Mouse (Mus musculus): Measurements from ENCODE around the gene Eif2ak4. TPM values are rescaled to one million over a fixed set of nuclear protein-coding genes. Genes with fewer than 3 reads are reported as not detected.

Eif2ak4 gene
- total and polyA plus RNA-seq, 3 experiments = 16.1 to 22.3 (median 18.1) TPM

DNA sequence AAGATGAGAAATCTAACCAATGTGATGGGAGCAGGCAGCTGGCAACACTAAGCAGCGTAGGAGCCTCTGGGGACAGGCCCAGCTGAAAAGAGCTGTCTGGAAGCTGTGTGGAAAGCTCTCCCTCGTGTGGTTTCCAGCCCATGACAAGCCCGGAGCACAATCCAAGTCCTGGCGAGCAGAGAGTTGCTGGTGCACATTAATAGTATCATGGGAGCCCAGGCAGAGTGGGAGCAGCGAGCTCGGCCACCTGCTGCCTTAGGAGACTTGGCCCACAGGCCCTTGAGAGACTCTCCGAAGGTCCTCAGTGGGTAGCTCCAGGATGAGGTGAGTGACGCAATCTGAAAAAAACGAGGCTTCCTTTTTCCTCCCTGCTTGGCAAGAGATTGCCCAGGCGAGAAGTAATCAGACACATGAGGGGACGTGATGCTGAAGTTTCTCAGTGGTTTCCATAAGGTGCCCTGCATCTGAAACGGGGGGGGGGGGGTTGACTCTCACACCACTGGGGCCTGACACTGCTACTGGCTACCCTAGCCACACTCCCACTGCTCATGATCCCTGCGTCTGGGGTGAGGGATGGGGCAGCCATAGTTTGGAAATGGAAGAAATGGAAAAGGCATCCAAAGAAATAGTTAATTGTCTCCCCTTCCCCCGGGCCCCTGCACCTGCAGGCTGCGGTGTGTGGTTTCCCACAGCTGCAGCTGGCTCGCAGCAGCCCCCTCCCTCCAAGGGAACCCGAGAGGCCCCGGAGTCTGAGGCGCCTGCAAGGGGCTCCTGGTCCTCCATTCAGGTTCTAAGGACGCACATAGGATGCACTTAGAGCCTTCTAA, 110.9 kb downstream of the Eif2ak4 start:
- no peak overlapping the region for H3K27ac ChIP-seq (ENCODE audit: insufficient read depth, low read depth)
- in situ Hi-C loops (cut with MboI; ENCODE audit: low pct_ligation_motif_present, low pct_unique_long_range_greater_than_20kb, low sequenced_read_pairs) = loop anchor here (25.0 kb wide), 2 partner anchors 238 to 388 kb away; partner anchors contain the start of genes Inafm2 and Plcb2
- H3K36me3 ChIP-seq (replicated peaks in 1 of 2; ENCODE audit: control insufficient read depth in 1 of 2, insufficient read depth in 1 of 2, low read length in 1 of 2) = no peaks in the 10 kb centered on the region
- dilution Hi-C loops (cut with MboI; ENCODE audit: extremely low pct_ligation_motif_present, extremely low pct_unique_long_range_greater_than_20kb, low sequenced_read_pairs) = no loop called here
- peaks cover 5% of the 10 kb centered on the region for H3K9me3 ChIP-seq (replicated peaks; ENCODE audit: low read length)
- peaks cover 18 to 48% of the 10 kb centered on the region in 2 experiments for H3K4me1 ChIP-seq (ENCODE audit: control insufficient read depth in 1 of 2, insufficient read depth in 2 of 2)
- no peak overlapping the region for H3K4me3 ChIP-seq (replicated peaks in 1 of 3; ENCODE audit: low read depth in 2 of 3, low read length in 2 of 3, poor library complexity in 1 of 3)
- H3K4me2 ChIP-seq (ENCODE audit: insufficient read depth, low read depth, poor library complexity, severe bottlenecking) = peak overlapping the region; percentile 39
- TF ChIP-seq MXI1 (IDR thresholded peaks at IDR 0.05; ENCODE audit: low read depth, low read length) (no peak), ZMIZ1 (IDR thresholded peaks at IDR 0.05; ENCODE audit: low read depth, low read length) (no peak), SMC3 (IDR thresholded peaks at IDR 0.05; ENCODE audit: low read depth, low read length) (no peak), MAFK (IDR thresholded peaks at IDR 0.05; ENCODE audit: insufficient replicate concordance, low read length) (no peak), ZKSCAN1 (IDR thresholded peaks at IDR 0.05; ENCODE audit: borderline replicate concordance, low read depth, low read length) (no peak), UBTF (IDR thresholded peaks at IDR 0.05; ENCODE audit: low read depth, low read length) (no peak), SIN3A (IDR thresholded peaks at IDR 0.05; ENCODE audit: low read length) (no peak), POLR2AphosphoS2 (IDR thresholded peaks at IDR 0.05; ENCODE audit: low read depth, low read length) (no peak), JUN (IDR thresholded peaks at IDR 0.05; ENCODE audit: insufficient read depth, low read depth, low read length) (no peak), HCFC1 (IDR thresholded peaks at IDR 0.05; ENCODE audit: low read depth, low read length) (no peak), ELF1 (IDR thresholded peaks at IDR 0.05; ENCODE audit: low read depth, low read length) (no peak), RCOR1 (conservative IDR thresholded peaks at IDR 0.05; ENCODE audit: low read depth, low read length) (no peak; the same call in 1 of the 2 replicates), ZNF384 (IDR thresholded peaks at IDR 0.05; ENCODE audit: low read depth, low read length) (peak; percentile 83), TBP (conservative IDR thresholded peaks at IDR 0.05; ENCODE audit: low read depth, low read length) (0 out of 2 replicates have a peak, but pooled peaks have one; percentile 19), ZC3H11A (IDR thresholded peaks at IDR 0.05; ENCODE audit: low read depth, low read length) (no peak), USF1 (IDR thresholded peaks at IDR 0.05; ENCODE audit: low read depth, low read length) (no peak), MYC (IDR thresholded peaks at IDR 0.05; ENCODE audit: low read depth, low read length) (no peak), CHD2 (IDR thresholded peaks at IDR 0.05; ENCODE audit: low read length) (peak; percentile 56; the same call in 1 of the 2 replicates), JUND (conservative IDR thresholded peaks at IDR 0.05; ENCODE audit: low read depth, low read length) (0 out of 2 replicates have a peak, but pooled peaks have one; percentile 25), GABPA (IDR thresholded peaks at IDR 0.05; ENCODE audit: insufficient replicate concordance, low read depth, low read length) (no peak), MAX (IDR thresholded peaks at IDR 0.05; ENCODE audit: low read length) (no peak; the same call in 1 of the 2 replicates), ETS1 (conservative IDR thresholded peaks at IDR 0.05; ENCODE audit: low read depth, low read length) (peak; percentile 36), NELFE (IDR thresholded peaks at IDR 0.05; ENCODE audit: low read depth, low read length) (no peak), TCF12 (IDR thresholded peaks at IDR 0.05; ENCODE audit: low read depth, low read length) (peak; percentile 97), POLR2A (IDR thresholded peaks at IDR 0.05; ENCODE audit: low read depth, low read length) (no peak), CHD1 (IDR thresholded peaks at IDR 0.05; ENCODE audit: low read depth, low read length) (no peak), CTCF (conservative IDR thresholded peaks at IDR 0.05 in 1 of 2, IDR thresholded peaks at IDR 0.05 in 1 of 2; ENCODE audit: low read depth in 2 of 2, low read length in 2 of 2) (no peak), KAT2A (IDR thresholded peaks at IDR 0.05; ENCODE audit: insufficient replicate concordance, low read length) (no peak), USF2 (conservative IDR thresholded peaks at IDR 0.05; ENCODE audit: low read depth, low read length) (no peak), IRF4 (IDR thresholded peaks at IDR 0.05; ENCODE audit: low read depth, low read length) (peak; percentile 37; the same call in 1 of the 2 replicates), RAD21 (IDR thresholded peaks at IDR 0.05; ENCODE audit: low read depth, low read length) (no peak), NRF1 (IDR thresholded peaks at IDR 0.05; ENCODE audit: low read depth, low read length) (no peak), EP300 (IDR thresholded peaks at IDR 0.05; ENCODE audit: low read length) (peak; percentile 55), PAX5 (IDR thresholded peaks at IDR 0.05; ENCODE audit: low read length) (no peak), E2F4 (IDR thresholded peaks at IDR 0.05; ENCODE audit: insufficient replicate concordance, low read depth, low read length) (no peak), BHLHE40 (IDR thresholded peaks at IDR 0.05; ENCODE audit: low read depth, low read length) (peak; percentile 81), MEF2A (IDR thresholded peaks at IDR 0.05; ENCODE audit: borderline replicate concordance, low read depth, low read length) (0 out of 2 replicates have a peak, but pooled peaks have one; percentile 39), MAZ (IDR thresholded peaks at IDR 0.05; ENCODE audit: low read depth, low read length) (peak; percentile 87)
- H3K27me3 ChIP-seq (replicated peaks) = peaks cover 41% of the 10 kb centered on the region
- DNase-seq (ENCODE audit: extremely low read depth) = peak; percentile 80
- H3K79me2 ChIP-seq (replicated peaks; ENCODE audit: control insufficient read depth, extremely low read depth, insufficient read depth, poor library complexity, severe bottlenecking) = no peaks in the 10 kb centered on the region
- peak overlapping the region; percentile 38; the same call in 1 of the 2 replicates for H3K9ac ChIP-seq (ENCODE audit: insufficient read depth, low read depth)
